Mouse (Mus musculus): ENCODE measurements around the gene Map1b.

The Map1b gene

GRCm38 (mm10) chr13:99516448-99516881 is at the start of gene Map1b:
Gene Map1b, minus strand, starts transcription at chr13:99516540.
- in situ Hi-C loops (cut with MboI, MseI), result no loop called here

- in situ Hi-C loops (cut with MboI, MseI), result no loop called here
Measured at GRCm38 (mm10) chr13:99564346-99564745, 48.0 kb upstream of the Map1b start.

GRCm38 (mm10) chr13:99563021-99563420 is 46.7 kb upstream of the Map1b start:
- in situ Hi-C loops (cut with MboI, MseI), result no loop called here

GRCm38 (mm10) chr13:99561843-99562550 is 45.7 kb upstream of the Map1b start:
- in situ Hi-C loops (cut with MboI, MseI), result no loop called here

GRCm38 (mm10) chr13:99560674-99561639 is 44.6 kb upstream of the Map1b start:
- in situ Hi-C loops (cut with MboI, MseI), result no loop called here

GRCm38 (mm10) chr13:99558216-99558906 is 42.0 kb upstream of the Map1b start:
- in situ Hi-C loops (cut with MboI, MseI), result no loop called here

- in situ Hi-C loops (cut with MboI, MseI), result no loop called here
Measured at GRCm38 (mm10) chr13:99557813-99558212, 41.5 kb upstream of the Map1b start.

GRCm38 (mm10) chr13:99557331-99557730 is 41.0 kb upstream of the Map1b start:
- in situ Hi-C loops (cut with MboI, MseI), result no loop called here

- in situ Hi-C loops (cut with MboI, MseI), result no loop called here
Measured at GRCm38 (mm10) chr13:99554960-99555359, 38.6 kb upstream of the Map1b start.

- in situ Hi-C loops (cut with MboI, MseI), result no loop called here
Measured at GRCm38 (mm10) chr13:99554466-99554865, 38.1 kb upstream of the Map1b start.

- in situ Hi-C loops (cut with MboI, MseI), result no loop called here
Measured at GRCm38 (mm10) chr13:99552381-99552780, 36.0 kb upstream of the Map1b start.

GRCm38 (mm10) chr13:99550679-99551369 is 34.5 kb upstream of the Map1b start:
- in situ Hi-C loops (cut with MboI, MseI), result no loop called here

- in situ Hi-C loops (cut with MboI, MseI), result no loop called here
Measured at GRCm38 (mm10) chr13:99550060-99550459, 33.7 kb upstream of the Map1b start.

GRCm38 (mm10) chr13:99549584-99549983 is 33.2 kb upstream of the Map1b start:
- in situ Hi-C loops (cut with MboI, MseI), result no loop called here

- in situ Hi-C loops (cut with MboI, MseI), result no loop called here
Measured at GRCm38 (mm10) chr13:99546832-99547231, 30.5 kb upstream of the Map1b start.

- in situ Hi-C loops (cut with MboI, MseI), result no loop called here
Measured at GRCm38 (mm10) chr13:99545201-99545600, 28.9 kb upstream of the Map1b start.

- in situ Hi-C loops (cut with MboI, MseI), result no loop called here
Measured at GRCm38 (mm10) chr13:99541429-99542267, 25.3 kb upstream of the Map1b start.

GRCm38 (mm10) chr13:99539288-99539687 is 22.9 kb upstream of the Map1b start:
- in situ Hi-C loops (cut with MboI, MseI), result no loop called here

GRCm38 (mm10) chr13:99538851-99539250 is 22.5 kb upstream of the Map1b start:
- in situ Hi-C loops (cut with MboI, MseI), result no loop called here

- in situ Hi-C loops (cut with MboI, MseI), result no loop called here
Measured at GRCm38 (mm10) chr13:99537908-99538513, 21.7 kb upstream of the Map1b start.

Data from T-helper 17 cell (primary cell).